Mouse (Mus musculus): ENCODE data around the gene Pla2g2f.

Gene Pla2g2f

DNA sequence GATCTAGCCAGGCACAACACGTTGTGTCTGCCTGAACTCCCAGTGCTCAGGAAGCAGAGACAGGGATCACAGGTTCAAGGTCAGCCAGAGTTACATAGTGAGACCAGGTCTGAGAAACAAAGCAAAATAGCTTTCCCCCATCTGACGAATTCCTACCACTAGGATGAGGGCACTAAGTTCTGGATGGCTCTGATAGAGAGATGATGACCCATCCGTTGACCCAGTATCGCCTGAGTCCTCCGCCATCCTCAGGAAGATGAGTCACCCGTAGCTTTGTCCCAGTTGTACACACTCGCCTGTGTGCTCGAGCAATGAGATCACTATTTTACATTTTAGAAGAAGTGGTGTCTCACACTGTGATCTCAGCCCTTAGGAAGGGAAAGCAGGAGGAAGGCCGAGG is 4.8 kb upstream of the Pla2g2f start:
- in situ Hi-C loops (cut with MboI, MseI) = no loop called here

DNA sequence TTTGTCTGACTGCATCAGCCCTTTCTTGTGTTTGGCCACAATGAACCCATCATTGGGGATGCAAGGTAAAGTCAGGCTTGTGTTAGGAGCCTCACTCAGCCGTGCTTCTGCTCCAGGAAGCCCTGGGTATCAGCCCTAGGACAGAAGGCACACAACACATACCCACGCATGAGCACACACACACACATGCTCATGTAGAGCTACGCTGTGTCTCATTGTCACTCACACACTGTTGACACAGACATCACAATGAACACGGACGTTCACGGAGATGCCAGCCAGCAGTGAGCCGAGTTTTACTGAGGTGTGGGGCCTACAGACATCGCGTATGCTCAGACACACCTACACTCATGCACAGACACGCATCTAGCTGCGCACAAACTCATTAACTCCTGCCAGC is 1.4 kb downstream of the Pla2g2f start:
- in situ Hi-C loops (cut with MboI, MseI) = no loop called here

DNA sequence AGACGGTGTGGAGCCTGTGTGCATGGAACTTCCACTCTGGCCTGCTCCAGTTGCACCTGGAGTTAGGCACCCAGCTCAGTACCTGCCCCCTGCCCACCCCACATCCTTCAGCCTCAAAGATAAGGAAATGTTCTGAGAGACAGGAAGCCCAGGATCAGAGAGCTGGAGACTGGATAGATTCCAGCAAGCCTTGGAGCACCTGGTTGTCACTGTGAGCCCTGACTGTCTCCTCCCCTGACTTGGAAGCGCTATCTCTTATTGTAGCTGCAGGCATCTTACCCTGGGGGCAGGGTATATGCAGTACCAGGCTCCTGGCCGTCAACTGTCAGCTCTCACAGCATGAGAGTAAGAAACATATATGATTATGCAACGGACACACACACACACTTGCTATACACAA is 2.0 kb downstream of the Pla2g2f start:
- in situ Hi-C loops (cut with MboI, MseI) = no loop called here

DNA sequence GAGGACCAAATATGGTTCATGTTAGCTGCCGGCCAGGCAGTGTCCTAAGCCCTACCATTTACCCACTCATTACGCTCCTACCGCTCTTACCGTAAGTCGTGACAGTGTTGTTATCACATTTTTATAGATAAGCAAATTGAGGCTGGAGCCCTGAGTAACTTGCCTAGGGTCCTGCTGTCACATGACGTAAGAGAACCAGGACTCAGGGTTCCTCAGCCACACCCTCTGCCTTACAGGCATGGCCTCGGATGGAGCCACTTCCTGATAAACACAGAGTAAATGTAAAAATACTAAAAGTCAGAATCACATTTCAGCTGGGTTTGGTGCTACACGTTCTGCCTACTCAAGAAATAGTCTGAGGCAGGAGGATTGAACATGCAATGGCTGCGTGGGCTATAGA is 3.0 kb downstream of the Pla2g2f start:
- in situ Hi-C loops (cut with MboI, MseI) = no loop called here

DNA sequence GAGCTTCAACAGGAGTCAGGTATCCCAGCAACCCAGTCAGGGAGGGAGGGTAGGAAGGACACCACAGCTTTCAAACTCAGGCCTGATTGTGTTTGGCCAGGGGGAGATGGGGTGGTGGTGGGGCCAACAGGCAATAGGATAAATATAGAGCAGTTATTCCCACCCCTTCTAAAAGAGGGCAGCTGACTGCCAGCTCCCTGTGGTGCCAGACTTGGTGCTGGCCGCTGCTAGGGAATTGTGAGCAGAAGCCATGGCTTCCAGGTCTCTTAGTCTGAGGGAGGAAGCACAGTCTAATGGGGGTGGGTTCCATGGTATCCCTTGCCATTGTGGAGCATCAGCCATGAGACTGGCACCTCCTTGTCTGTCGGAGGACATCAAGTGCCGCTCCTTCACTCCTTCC is 3.8 kb downstream of the Pla2g2f start:
- in situ Hi-C loops (cut with MboI, MseI) = no loop called here

DNA sequence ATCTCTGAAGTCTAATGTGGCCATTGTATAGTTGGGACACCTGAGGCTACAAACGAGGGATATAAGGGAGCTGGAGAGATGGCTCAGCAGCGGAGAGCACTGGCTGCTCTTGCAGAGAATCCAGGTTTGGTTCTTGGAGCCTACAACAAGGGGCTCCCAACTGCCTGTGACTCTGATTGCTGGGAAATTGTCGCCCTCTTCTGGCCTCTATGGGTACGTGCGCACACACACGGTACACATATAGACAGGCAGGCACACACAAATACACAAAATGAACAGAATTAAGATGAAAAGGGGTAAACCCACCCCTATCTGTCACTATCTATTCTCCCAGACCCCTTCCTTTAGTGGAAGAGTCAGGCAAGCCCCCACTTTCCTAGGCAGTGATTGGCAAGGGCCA is 4.8 kb downstream of the Pla2g2f start:
- in situ Hi-C loops (cut with MboI, MseI) = no loop called here

DNA sequence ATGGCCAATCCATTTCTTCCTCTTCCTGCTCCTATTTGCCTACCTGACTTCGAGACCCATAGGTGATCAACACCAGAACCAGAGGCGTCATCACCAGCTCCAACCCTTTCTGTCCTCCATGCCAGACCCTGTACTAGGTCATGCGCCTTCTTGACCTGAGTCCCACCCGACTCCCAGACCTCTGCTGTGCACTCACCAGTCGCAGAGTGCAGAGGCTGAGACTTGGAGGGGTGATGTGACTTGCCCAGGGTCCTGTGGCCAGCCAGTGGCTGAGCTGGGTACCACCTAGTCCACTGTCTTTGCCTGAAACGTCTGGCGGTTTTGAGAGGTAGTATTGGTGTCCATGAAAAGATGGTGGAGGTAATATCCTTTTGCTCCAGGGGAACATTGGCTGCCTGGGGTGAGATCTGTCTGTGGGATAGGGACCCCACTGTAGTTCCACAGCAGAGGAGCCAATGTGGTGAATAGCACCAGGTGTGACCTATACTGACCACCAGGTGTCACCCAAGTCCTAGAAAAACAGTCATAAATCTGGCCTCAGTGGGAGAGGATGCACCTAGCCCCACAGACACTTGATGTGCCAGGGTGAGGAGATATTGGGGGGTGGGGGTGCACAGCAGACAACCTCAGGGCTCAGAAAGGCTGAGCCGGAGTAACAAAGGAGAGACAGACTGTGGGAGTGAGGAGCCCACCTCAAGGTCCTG is 8.9 kb downstream of the Pla2g2f start:
- in situ Hi-C loops (cut with MboI, MseI) = loop anchor here (5.0 kb wide), 1 partner anchor 104 kb away; no protein-coding TSS in a partner anchor

DNA sequence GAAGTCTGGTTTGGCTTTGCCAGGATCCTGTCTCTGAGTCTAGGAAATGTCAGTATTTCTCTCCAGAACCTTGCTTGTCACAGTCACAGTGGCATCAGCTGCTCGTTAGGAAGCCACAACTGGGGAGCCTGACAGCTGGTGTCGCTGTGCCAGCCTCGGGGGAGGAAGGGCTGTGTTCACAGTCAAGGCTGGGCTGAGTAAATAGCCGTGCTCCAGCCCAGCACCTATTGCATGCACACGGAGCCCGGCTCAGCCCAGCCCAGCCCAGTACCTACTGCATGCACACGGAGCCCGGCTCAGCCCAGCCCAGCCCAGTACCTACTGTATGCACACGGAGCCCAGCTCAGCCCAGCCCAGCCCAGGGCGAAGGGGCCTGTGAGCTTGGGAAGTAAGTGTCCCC is 9.6 kb downstream of the Pla2g2f start:
- in situ Hi-C loops (cut with MboI, MseI) = loop anchor here (5.0 kb wide), 1 partner anchor 104 kb away; no protein-coding TSS in a partner anchor

DNA sequence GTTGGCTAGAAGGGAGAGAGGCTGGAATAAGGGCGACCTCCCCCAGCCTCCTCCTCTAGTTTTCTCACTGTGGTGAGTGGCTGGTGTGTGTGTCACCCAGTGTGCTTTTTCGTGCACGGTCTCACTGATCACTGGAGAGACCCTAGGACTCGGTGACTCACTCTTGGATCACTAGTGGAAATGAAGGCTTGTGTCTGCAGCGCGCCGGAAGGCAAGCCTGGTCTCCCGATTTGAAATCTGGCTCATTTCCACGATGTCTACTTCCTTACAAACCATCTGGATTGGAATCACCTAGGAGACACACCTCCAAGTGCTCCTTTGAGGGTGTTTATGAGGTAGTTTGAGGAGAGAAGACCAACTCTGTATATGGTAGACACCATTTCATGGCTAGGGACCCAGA is 10.6 kb downstream of the Pla2g2f start:
- in situ Hi-C loops (cut with MboI, MseI) = loop anchor here (5.0 kb wide), 1 partner anchor 105 kb away; no protein-coding TSS in a partner anchor

DNA sequence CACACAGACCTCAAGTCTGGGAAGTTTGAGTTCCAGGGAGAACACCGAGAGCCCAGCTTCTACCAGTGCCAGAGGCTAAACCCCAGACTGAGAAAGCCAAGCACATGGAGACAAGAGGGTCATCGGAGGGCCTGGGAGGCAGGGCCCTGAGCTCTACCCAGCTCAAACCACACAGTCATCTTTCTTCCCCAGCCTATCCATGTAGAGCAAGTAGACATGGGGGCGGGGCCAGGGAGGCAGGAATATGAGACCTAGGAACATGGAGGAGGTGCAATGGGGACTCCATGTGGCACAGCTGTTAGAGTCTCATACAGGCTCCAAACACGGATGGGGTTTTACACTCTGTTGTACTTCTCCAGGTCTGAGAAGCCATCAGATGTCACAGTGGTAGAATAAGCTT is 11.5 kb downstream of the Pla2g2f start:
- in situ Hi-C loops (cut with MboI, MseI) = loop anchor here (5.0 kb wide), 1 partner anchor 106 kb away; no protein-coding TSS in a partner anchor

DNA sequence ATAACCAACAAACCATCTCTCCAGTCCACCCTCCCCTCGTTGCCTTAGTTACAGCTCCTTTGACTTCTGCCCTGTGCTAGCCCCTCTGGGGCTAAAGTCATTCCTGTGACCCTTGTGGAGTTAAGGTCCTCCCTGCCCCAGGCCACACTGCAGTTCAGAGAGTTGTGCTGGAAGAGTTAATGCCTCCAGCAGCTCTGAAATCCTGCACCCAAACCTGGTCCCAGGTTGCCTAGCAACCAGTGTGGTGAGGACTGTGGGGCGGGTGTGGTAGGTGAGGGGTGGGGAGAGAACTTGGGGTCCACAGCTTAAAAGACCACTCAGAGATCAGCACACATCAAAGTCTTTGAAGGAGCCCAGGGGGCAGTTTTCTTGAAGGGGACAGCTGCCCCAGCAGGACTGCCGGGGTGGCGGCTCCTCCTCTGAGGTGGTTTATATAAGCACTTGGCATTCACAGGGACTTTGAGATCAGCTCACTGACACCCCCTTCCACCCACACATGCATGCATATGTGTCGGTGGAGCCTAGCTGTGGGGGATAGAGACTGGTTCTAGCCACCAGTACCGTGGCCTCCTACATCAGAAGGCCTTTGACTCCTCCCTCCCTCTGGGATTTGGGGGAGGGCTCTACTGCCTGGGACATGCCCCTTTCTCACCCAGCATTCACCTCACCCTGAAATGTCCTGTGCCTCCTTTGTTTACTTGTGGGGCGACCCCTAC is 18.1 kb downstream of the Pla2g2f start:
- in situ Hi-C loops (cut with MboI, MseI) = no loop called here

DNA sequence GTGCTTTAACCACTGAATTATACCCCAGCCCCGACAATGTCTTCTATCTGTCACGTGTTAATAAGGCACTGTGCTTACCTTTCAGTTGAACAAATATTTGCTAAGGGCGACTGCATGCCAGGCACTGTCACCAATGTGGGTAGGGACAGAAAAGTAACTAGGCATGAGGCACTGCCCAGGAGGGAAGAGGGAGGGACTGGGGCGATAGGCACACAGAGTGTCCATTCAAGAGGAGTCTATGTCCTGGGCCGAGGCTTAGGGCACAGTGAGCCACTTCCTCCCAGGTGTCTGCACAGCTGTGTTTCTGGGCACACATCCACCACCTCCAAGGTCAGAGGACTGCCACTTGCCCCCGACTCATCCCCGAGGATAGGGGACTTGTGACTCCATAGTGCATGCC is 20.4 kb downstream of the Pla2g2f start, which contains the start of gene Ubxn10:
Gene Ubxn10 (minus strand): TSS at position 137 of the 400 bp plus-strand sequence.
- in situ Hi-C loops (cut with MboI, MseI) = no loop called here

DNA sequence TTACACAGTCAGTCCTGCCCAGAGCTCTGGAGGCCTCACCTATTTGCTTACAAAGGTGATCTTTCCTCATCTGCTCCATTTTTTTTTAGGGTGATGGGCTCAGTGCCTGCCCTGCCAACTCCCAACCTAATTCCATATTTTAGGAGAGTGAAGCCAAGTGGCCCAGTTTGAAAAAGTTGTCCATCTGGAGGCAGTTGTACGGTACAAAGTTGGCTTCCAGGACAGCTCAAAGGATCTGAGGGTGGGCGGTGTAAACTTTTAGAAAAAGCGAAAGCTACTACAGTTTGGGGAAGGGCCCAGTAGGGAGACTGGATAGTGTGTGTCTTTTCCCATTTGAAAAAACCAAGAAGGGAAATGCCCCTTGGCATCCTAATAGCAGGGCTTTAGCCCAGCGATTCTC is 22.6 kb downstream of the Pla2g2f start:
- in situ Hi-C loops (cut with MboI, MseI) = no loop called here

DNA sequence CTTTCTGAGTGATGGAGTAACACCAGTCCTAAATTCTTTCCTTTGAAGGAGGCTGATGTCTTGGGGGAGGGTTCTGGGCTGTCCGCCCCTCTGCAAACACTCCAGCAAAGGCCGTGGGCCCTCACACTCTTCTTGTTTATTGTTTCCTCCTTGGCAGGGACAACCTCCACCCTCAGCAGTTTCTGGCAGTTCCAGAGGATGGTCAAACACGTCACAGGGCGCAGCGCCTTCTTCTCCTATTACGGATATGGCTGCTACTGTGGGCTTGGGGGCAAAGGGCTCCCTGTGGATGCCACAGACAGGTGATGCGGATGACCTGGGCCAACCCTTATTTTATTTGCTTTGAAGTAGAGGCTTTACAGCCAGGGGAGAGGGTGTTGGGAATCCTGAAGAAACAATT is 23.3 kb downstream of the Pla2g2f start:
- in situ Hi-C loops (cut with MboI, MseI) = no loop called here

DNA sequence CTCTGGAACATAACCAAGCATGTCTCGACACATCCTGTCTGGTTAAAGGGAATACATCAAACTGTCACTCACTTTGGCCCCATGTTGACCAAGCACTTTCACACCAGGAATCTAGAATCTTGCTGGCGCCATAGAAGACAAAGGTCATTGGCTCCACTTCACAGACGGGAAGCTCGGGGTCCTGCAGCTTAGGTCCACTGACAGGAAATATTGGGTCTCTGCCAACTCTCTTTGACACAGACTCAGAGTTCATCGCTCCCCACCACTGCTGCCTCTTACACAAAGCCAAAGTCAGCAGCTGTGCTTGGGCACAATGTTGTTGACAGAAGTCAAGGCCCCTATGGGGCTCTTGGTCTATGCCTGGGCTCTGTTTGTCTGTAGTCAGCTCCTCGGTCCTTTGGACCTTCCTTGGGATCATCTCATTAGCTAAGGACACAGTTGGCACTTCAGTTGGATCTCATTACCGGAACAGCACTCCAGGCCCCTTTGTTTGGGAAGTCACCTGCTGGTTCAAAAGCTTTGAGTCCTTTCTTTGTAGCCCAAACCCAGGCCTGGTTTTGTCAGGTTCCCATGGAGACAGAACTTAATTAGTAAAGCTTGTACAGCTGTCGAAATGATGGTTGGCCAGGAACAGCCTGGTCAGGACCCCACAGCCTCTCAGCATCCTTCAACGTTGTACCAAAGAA is 28.3 kb downstream of the Pla2g2f start:
- in situ Hi-C loops (cut with MboI, MseI) = no loop called here

DNA sequence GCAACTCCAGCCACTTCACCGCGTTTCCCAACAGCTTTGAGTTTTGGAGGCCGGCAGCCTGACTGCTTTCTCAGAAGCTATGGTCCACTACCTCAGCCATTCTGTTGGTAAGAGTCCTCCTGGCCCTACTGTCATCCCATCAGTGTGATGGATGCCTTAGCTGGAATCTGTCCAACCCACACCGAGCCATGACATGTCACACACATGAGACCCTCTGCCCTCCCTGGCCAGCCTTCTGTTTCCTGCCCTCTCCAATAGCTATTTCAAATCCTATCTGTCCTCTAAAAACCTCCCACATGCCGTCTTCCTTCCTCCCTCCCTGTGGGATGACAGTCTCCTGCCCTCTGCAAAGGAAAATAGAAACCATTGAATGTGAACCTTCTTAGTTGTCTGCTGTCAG is 31.7 kb downstream of the Pla2g2f start:
- in situ Hi-C loops (cut with MboI, MseI) = no loop called here

DNA sequence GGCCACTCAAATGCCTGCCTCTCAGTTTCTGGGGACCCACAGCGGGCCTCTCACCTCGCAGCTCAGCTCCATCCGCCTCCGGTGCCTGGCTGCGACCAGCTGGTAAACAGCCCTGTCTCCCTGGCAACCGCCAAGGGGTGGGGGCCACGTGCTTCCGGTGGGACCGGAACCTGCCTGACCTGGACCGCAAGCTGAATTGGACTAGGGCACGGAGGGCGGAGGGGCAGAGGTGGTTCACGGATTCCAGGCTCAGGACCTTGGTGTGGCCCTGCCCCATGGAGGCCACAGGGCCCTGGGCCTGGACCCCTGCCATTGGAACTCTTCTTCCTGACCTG is 32.3 kb downstream of the Pla2g2f start:
- in situ Hi-C loops (cut with MboI, MseI) = no loop called here

DNA sequence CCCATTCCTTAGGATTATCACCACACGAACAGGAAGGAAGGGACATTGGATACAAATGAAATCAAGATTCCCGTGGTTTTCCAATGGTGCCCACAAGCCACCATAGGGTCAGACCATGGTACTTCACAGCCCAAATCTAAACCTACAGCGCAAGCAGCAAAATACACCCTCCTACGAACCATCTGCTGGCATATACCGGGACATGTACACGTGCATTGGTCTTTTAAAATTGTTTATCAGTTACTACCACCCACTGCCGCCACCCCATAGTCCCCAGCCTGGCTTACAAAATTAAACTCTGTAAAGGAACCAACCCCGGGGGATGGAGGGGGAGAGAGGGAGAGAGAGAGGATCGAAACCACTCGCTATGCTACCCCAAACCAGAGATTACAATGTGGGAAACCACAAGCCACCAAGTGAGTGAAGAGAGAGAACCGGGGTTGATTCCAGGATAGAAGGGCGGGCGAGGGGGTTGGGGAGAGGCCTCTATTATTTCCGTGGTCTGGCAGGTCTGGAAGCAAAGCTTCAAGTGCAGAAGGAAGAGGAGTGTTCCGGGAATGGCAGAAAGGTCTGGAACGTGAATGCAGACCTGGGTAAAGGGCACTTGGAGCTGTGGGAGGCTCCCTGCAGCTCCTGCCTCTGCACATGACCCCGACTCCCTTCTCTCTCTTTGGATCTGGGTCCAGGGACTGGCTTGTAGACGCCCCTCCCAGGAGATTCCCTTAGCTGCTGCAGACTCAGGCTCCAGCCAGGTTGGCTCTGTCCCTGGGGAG is 32.9 kb downstream of the Pla2g2f start, which contains the start of gene Pla2g2c:
Gene Pla2g2c (plus strand): TSS at position 439 of the 773 bp plus-strand sequence.
- in situ Hi-C loops (cut with MboI, MseI) = no loop called here

DNA sequence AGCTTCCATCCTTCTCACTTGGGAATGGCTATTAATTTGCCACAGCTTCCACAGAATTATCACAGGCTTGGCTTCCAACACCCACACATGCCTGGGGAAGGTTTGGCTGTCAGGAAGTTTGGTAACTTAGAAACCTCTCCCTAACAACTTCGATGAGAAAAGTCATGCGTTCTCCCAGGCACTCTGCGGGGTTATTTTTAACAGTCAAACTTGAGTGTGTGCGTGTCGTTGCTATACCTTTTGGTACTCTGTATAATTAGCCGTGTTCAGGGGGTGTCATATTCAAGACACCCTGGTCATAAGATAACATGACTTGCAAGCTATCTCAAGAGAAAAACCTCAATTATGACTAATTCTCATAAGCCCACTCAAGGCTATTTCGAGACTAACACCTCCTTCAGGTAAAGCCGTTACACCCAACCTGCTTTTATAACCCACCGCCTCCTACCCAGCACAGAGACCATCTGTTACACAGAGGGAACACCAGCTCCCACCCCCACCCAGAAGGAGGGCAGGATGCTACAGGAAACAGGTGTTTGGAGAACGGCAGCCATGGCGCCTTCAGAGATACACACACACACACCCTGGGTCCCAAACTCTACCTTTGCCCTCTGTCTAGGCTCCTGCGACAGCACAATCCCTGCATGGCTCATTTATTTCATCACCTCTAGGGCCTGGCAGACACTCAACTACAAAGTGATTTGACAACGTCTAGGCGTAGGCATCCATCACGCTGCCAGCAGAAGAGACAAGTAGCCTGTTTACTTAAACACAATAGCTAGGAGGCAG is 33.7 kb downstream of the Pla2g2f start:
- in situ Hi-C loops (cut with MboI, MseI) = no loop called here

DNA sequence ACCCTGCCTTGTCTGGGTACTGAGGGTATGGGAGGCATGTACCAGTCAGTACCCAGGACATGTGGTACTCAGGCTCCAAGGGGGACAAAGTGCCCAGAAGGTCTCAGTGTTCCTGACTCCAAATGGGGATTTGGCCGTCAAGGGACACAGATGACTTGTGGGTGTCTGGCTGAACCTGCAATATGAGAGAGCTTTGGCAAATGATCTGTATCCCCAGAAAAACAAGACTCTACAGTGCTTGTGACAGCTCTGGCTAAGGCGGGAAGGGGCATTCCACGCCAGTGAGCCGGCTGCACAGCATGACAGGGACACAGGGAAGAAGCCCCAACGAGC is 38.2 kb downstream of the Pla2g2f start:
- in situ Hi-C loops (cut with MboI, MseI) = no loop called here
